Mouse (Mus musculus): ENCODE measurements around the gene Dip2c. TPM values are rescaled to one million over a fixed set of nuclear protein-coding genes. Genes with fewer than 3 reads are reported as not detected.

Gene Dip2c
- polyA plus RNA-seq, 1 experiment, result 8.4 TPM

- no peaks in the 10 kb centered on the region for H3K27me3 ChIP-seq (ENCODE audit: control insufficient read depth, insufficient read depth, low read length, poor library complexity, severe bottlenecking)
- TF ChIP-seq CTCF (IDR thresholded peaks at IDR 0.05; ENCODE audit: low read depth, low read length), result no peak
- TF ChIP-seq POLR2A (IDR thresholded peaks at IDR 0.05; ENCODE audit: insufficient read depth, low read length), result no peak
- no peak for TF ChIP-seq EP300 (IDR thresholded peaks at IDR 0.05; ENCODE audit: insufficient read depth, low read depth, low read length)
- H3K4me1 ChIP-seq (ENCODE audit: control insufficient read depth, insufficient read depth, low read length), result no peaks in the 10 kb centered on the region
- no peak overlapping the region for H3K4me3 ChIP-seq (ENCODE audit: low read depth, low read length)
- H3K9me3 ChIP-seq (replicated peaks; ENCODE audit: control insufficient read depth, insufficient read depth, low read length, poor library complexity, severe bottlenecking), result no peaks in the 10 kb centered on the region
- H3K27ac ChIP-seq (ENCODE audit: insufficient read depth, low read length), result no peak overlapping the region
- H3K36me3 ChIP-seq (ENCODE audit: control insufficient read depth, insufficient read depth, low read length, poor library complexity, severe bottlenecking), result no peaks in the 10 kb centered on the region
- no peak overlapping the region for H3K9ac ChIP-seq (ENCODE audit: low read depth, poor library complexity, severe bottlenecking)
Measured at GRCm38 (mm10) chr13:9296285-9296684, 20.0 kb downstream of the Dip2c start.

GRCm38 (mm10) chr13:9297266-9297665 lies 20.9 kb downstream of the Dip2c start:
- Histone ChIP-seq H3K36me3 (ENCODE audit: control insufficient read depth, insufficient read depth, low read length, poor library complexity, severe bottlenecking) (no peaks in the 10 kb centered on the region), H3K4me3 (ENCODE audit: low read depth, low read length) (no peak overlapping the region), H3K9me3 (replicated peaks; ENCODE audit: control insufficient read depth, insufficient read depth, low read length, poor library complexity, severe bottlenecking) (no peaks in the 10 kb centered on the region), H3K4me1 (ENCODE audit: control insufficient read depth, insufficient read depth, low read length) (no peaks in the 10 kb centered on the region), H3K27me3 (ENCODE audit: control insufficient read depth, insufficient read depth, low read length, poor library complexity, severe bottlenecking) (no peaks in the 10 kb centered on the region), H3K27ac (ENCODE audit: insufficient read depth, low read length) (no peak overlapping the region), H3K9ac (ENCODE audit: low read depth, poor library complexity, severe bottlenecking) (no peak overlapping the region)
- TF ChIP-seq POLR2A (IDR thresholded peaks at IDR 0.05; ENCODE audit: insufficient read depth, low read length) (no peak), CTCF (IDR thresholded peaks at IDR 0.05; ENCODE audit: low read depth, low read length) (no peak), EP300 (IDR thresholded peaks at IDR 0.05; ENCODE audit: insufficient read depth, low read depth, low read length) (no peak)

GRCm38 (mm10) chr13:9297689-9298088 lies 21.4 kb downstream of the Dip2c start:
- H3K4me1 ChIP-seq (ENCODE audit: control insufficient read depth, insufficient read depth, low read length), result no peaks in the 10 kb centered on the region
- H3K27me3 ChIP-seq (ENCODE audit: control insufficient read depth, insufficient read depth, low read length, poor library complexity, severe bottlenecking), result no peaks in the 10 kb centered on the region
- no peak overlapping the region for H3K4me3 ChIP-seq (ENCODE audit: low read depth, low read length)
- H3K27ac ChIP-seq (ENCODE audit: insufficient read depth, low read length), result no peak overlapping the region
- H3K9ac ChIP-seq (ENCODE audit: low read depth, poor library complexity, severe bottlenecking), result no peak overlapping the region
- TF ChIP-seq CTCF (IDR thresholded peaks at IDR 0.05; ENCODE audit: low read depth, low read length), result no peak
- no peak for TF ChIP-seq EP300 (IDR thresholded peaks at IDR 0.05; ENCODE audit: insufficient read depth, low read depth, low read length)
- no peak for TF ChIP-seq POLR2A (IDR thresholded peaks at IDR 0.05; ENCODE audit: insufficient read depth, low read length)
- H3K36me3 ChIP-seq (ENCODE audit: control insufficient read depth, insufficient read depth, low read length, poor library complexity, severe bottlenecking), result no peaks in the 10 kb centered on the region
- no peaks in the 10 kb centered on the region for H3K9me3 ChIP-seq (replicated peaks; ENCODE audit: control insufficient read depth, insufficient read depth, low read length, poor library complexity, severe bottlenecking)

GRCm38 (mm10) chr13:9299657-9300056 lies 23.3 kb downstream of the Dip2c start:
- Histone ChIP-seq H3K9ac (ENCODE audit: low read depth, poor library complexity, severe bottlenecking) (no peak overlapping the region), H3K9me3 (replicated peaks; ENCODE audit: control insufficient read depth, insufficient read depth, low read length, poor library complexity, severe bottlenecking) (no peaks in the 10 kb centered on the region), H3K27ac (ENCODE audit: insufficient read depth, low read length) (no peak overlapping the region), H3K4me1 (ENCODE audit: control insufficient read depth, insufficient read depth, low read length) (no peaks in the 10 kb centered on the region), H3K36me3 (ENCODE audit: control insufficient read depth, insufficient read depth, low read length, poor library complexity, severe bottlenecking) (no peaks in the 10 kb centered on the region), H3K4me3 (ENCODE audit: low read depth, low read length) (no peak overlapping the region), H3K27me3 (ENCODE audit: control insufficient read depth, insufficient read depth, low read length, poor library complexity, severe bottlenecking) (no peaks in the 10 kb centered on the region)
- TF ChIP-seq EP300 (IDR thresholded peaks at IDR 0.05; ENCODE audit: insufficient read depth, low read depth, low read length) (no peak), POLR2A (IDR thresholded peaks at IDR 0.05; ENCODE audit: insufficient read depth, low read length) (no peak)

DNA sequence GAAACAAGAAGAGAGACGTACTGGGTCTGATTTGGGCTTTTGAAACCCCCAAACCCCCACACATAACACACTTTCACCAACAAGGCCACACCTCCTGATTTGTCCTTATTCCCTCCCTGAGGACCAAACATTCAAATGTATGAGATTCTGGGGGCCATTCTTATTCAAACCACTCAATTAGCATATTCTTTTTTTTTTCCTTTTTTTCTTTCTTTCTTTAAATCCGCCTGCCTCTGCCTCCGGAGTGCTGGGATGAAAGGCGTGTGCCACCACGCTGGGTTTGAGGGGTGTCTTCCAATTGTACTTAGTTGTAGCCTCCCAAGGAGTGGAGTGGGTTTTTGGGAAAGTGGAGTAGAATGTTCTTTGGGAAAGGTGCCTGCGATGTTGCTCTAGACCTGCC lies 32.5 kb downstream of the Dip2c start:
- 0 out of 2 replicates have a peak overlapping the region, but pooled peaks have one; percentile 23 for H3K9ac ChIP-seq (ENCODE audit: low read depth, poor library complexity, severe bottlenecking)
- H3K4me3 ChIP-seq (ENCODE audit: low read depth, low read length), result no peak overlapping the region
- no peaks in the 10 kb centered on the region for H3K27me3 ChIP-seq (ENCODE audit: control insufficient read depth, insufficient read depth, low read length, poor library complexity, severe bottlenecking)
- H3K27ac ChIP-seq (ENCODE audit: insufficient read depth, low read length), result peak overlapping the region; percentile 93
- no peaks in the 10 kb centered on the region for H3K36me3 ChIP-seq (ENCODE audit: control insufficient read depth, insufficient read depth, low read length, poor library complexity, severe bottlenecking)
- peaks cover 2% of the 10 kb centered on the region for H3K4me1 ChIP-seq (ENCODE audit: control insufficient read depth, insufficient read depth, low read length)
- TF ChIP-seq EP300 (IDR thresholded peaks at IDR 0.05; ENCODE audit: insufficient read depth, low read depth, low read length) (peak; percentile 69), CTCF (IDR thresholded peaks at IDR 0.05; ENCODE audit: low read depth, low read length) (no peak)
- H3K9me3 ChIP-seq (replicated peaks; ENCODE audit: control insufficient read depth, insufficient read depth, low read length, poor library complexity, severe bottlenecking), result no peaks in the 10 kb centered on the region

GRCm38 (mm10) chr13:9310806-9311205 lies 34.5 kb downstream of the Dip2c start:
- Histone ChIP-seq H3K4me1 (ENCODE audit: control insufficient read depth, insufficient read depth, low read length) (peaks cover 2% of the 10 kb centered on the region), H3K27ac (ENCODE audit: insufficient read depth, low read length) (peak overlapping the region; percentile 94)

More at GRCm38 (mm10) chr13:9310806-9311205, 34.5 kb downstream of the Dip2c start:
- no peak for TF ChIP-seq POLR2A (IDR thresholded peaks at IDR 0.05; ENCODE audit: insufficient read depth, low read length)
- TF ChIP-seq EP300 (IDR thresholded peaks at IDR 0.05; ENCODE audit: insufficient read depth, low read depth, low read length), result 0 out of 2 replicates have a peak, but pooled peaks have one; percentile 25
- no peak for TF ChIP-seq CTCF (IDR thresholded peaks at IDR 0.05; ENCODE audit: low read depth, low read length)
- Histone ChIP-seq H3K9me3 (replicated peaks; ENCODE audit: control insufficient read depth, insufficient read depth, low read length, poor library complexity, severe bottlenecking) (no peaks in the 10 kb centered on the region), H3K4me3 (ENCODE audit: low read depth, low read length) (no peak overlapping the region), H3K36me3 (ENCODE audit: control insufficient read depth, insufficient read depth, low read length, poor library complexity, severe bottlenecking) (no peaks in the 10 kb centered on the region), H3K27me3 (ENCODE audit: control insufficient read depth, insufficient read depth, low read length, poor library complexity, severe bottlenecking) (no peaks in the 10 kb centered on the region), H3K9ac (ENCODE audit: low read depth, poor library complexity, severe bottlenecking) (no peak overlapping the region)
